Mouse (Mus musculus) common myeloid progenitor, adult 5-6 weeks (primary cell): Measurements from ENCODE around the gene Serpinb2. TPM values are rescaled to one million over a fixed set of nuclear protein-coding genes. Genes with fewer than 3 reads are reported as not detected.

Experiments used
- ATAC-seq: replicated peaks from 2 replicates; pipeline ENCODE4 v1.8.0; 2016; ENCODE audit warnings: low read depth, mild to moderate bottlenecking, moderate TSS enrichment, inconsistent platforms; ENCODE audit not compliant: poor library complexity, severe bottlenecking
- total RNA-seq: library from RNA; stranded (forward); fragments of 200-1000, 187-1606 nt; gene quantifications from 2 replicates; pipeline ENCODE4 v1.2.3, GENCODE M21; 2017

The Serpinb2 gene
- not detected in 2 replicates for total RNA-seq

DNA sequence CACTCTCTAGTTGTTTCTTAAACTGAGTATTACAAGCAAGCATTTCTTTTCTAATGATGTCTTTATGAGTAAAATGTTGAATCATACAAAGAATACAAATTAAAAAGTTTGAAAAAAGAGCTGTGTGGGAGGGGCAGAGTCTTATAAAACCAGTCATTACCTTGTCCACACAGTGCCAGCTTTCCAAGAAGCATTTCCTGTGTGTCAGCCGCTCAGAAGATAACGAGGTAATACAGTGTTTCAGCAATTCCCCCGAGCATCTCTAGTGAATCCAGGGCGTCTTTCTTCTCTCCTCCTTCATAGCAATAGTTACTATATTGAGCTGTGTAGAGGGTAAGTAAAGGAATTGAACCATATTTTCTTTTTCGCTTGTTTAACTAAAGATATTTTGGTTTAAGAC is at the start of gene Serpinb2:
Gene Serpinb2, plus strand, starts transcription at position 172 of the 400 bp plus-strand sequence.
- ATAC-seq = no peak

DNA sequence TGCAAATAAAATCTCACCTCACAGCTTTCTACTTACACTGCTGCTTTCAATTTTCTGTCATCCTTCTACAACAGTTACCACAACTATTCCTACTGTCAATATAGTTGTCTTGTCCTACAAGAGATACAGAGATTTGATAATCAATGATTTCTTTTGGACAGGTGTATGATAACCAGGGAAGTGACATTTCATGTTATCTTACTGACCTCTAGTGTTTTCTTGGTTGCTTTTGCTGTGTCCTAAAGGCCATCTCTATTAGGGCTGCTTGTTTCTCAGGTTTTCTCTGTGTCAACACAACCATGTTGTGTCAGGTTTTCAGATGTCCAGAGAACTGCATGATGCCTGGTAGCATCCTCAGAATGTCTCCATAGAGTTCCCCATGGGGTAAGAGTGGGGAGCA is 31.3 kb upstream of the Serpinb2 start:
- ATAC-seq = no peak

DNA sequence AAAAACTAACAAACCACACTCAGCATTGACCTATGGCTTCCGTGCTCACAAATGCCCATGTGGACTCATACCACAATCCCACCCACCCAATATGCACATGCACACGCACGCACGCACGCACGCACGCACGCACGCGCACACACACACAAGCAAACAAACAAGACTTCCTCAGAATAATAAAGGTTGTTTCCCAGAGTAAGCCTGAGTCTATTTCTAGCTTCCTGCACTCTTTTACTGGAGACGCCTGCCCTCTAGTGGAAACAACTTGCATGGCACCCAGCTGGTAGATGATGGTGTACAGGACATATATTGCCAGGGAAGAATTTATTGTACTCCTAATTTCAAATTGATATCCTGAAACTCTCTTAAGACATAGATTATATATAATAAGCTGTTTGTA is 29.8 kb upstream of the Serpinb2 start:
- ATAC-seq = peak; percentile 99

DNA sequence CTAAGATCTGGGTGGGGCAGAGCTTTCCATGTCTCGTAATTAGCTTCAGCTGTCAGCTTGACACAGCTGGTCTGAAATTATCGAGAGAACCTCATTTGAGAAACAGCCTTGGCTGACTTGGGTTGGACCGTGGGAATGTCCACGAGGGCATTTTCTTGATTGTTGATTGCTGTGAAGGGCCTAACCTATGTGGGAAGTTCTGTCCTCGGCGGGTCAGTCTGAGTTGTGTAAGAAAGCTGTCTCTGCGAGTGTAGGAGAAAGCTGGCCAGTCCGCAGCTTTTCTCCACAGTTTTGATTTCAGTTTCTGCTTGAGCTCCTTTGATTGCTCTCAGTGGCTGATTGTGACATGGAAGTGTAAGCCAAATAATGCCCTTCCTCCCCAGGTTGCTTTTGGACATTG is 21.6 kb upstream of the Serpinb2 start:
- no peak for ATAC-seq

DNA sequence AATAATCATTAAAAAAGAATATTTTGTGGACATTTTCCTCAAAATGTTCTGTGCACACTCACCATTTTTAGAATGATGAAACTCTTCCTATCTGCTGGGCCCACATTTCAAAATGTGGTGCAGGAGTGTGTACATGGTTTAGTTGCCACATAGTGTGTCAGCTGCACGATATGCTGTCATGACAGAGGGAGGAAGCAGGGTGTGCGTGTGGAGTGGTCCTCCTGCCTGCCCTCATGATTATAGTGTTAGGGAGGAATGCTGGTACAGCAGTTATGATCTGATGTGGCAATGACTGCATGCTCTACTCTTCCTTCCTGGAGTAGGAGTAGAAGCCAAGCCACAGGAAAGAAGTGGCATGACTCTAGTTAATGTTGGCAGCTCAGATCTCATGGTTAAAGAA is 14.4 kb upstream of the Serpinb2 start:
- peak; percentile 99 for ATAC-seq

DNA sequence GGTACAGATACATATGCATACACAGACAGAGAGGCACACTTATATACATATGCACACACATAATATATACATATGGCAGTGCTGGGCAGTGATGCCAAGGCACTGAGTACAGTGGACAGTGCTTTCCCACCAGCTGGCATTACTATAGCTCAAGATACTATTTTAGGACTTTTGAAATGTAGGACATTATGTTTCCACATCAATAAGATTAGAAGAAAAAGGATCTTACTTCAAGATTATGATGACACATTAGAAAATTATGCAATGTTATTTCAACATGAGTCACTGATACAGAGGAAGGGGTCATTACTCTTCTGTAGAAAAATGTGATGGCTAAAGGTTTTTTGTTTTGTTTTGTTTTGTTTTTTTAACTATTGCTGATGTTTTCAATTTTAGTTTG is 9.2 kb upstream of the Serpinb2 start:
- ATAC-seq = peak; percentile 48

DNA sequence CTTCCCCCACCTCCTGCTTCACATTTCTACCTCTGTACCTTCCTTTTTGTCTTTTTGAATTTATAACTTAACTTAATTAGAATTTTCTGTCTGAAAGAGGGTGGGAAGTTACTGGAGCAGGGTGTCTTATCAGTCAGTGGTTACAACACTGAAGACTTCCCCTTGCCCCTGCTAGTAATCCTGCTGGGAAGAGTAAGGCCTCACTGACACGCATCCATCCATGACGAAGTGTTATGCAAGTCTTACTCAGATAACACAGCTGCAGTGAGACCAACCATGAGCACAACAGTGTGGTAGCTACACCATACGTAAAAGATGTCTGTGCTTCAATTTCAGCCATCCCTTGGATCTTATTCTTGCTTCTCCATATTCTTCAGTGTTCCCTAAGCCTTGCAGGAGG is 7.9 kb upstream of the Serpinb2 start:
- peak; percentile 60 for ATAC-seq

DNA sequence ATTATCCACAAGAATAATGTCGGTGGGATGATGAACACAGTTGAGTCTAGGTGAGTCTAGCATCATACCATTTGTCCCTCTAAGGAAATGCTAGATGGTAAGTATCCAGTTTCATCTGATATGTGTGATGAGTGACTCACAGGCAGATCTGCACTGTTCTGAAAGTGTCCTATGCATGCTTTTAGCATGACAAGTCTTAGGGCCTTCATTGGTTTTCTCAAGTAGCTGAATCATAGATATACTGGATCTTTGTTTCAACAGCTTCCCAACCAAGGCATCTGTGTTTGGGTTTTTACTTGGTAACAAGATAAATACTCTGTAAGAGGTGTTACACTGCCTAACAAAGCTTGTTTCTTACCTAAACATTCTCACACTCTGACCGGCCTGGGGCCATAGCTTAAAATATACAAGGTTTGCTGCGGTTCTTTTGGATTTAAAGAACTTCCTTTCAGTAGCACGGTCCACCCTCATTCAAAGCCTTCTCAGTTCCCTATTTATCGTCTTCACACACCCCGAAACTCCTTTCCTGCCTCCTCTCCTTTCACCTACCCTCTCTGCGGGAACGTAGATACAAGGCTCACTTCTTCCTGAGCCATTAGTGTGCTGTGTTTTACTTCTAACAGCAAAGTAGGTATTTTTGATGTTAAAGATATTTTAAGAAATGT is 5.2 kb upstream of the Serpinb2 start:
- ATAC-seq = peak; percentile 71

DNA sequence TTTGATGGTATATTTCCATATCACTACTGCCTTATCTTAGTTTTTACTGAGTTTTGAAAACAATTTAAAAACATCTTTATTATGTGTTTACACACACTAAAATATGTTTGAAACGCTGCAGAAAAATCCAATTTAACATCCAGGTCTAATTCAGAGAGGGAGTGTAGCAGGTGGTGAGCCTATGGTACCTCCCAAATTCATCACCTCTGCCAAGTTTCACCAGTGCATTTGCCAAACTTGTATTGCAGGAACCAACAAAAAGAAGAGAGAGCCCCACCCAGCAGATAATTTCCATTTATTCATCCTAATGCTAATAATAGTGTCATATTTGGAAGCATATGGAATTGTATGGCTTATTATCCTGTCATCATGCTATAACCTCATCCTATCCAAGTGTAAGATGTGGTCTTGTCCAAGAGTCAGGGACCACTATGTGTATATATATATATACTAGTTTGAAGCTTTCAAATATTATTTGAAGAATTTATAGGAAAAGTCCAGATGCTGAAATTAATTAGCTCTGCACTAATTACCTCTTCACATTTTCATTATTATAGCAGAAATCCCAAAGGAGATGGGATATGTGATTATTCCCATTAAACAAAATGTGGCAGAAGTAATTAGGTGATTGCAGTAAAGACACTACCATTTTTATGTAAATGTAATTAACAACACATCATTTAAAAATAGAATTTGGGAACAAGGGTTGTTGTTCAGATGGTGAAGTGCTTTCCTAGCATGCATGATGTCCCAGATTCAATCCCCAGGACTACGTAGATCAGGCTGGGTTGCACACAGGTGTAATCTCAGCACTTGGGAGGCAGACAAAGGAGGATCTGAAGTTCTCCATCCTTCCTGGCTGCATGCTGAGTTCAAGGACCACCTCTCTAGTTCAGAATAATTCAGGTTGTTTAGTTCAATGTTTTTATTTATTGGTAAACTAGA is 1.2 kb downstream of the Serpinb2 start:
- no peak for ATAC-seq

DNA sequence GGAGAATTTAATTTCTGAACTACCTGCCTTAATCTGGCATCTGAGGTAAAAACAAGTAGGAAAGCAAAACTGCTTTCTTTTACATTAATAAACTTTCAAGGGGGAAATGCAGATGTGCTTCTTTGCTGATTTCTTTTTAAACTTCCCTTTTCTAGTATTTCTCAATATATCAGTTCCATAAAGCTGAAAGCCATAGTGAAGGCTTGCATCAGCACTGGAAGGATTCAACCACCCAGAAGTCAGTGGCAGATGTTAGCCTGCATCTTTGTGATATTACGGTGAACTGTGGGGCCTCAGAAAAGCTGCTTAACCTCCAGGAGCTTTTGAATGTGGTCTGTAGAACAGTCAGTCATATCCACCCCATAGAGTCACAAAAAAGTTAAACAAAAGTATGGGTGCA is 2.3 kb downstream of the Serpinb2 start:
- peak; percentile 84 for ATAC-seq

DNA sequence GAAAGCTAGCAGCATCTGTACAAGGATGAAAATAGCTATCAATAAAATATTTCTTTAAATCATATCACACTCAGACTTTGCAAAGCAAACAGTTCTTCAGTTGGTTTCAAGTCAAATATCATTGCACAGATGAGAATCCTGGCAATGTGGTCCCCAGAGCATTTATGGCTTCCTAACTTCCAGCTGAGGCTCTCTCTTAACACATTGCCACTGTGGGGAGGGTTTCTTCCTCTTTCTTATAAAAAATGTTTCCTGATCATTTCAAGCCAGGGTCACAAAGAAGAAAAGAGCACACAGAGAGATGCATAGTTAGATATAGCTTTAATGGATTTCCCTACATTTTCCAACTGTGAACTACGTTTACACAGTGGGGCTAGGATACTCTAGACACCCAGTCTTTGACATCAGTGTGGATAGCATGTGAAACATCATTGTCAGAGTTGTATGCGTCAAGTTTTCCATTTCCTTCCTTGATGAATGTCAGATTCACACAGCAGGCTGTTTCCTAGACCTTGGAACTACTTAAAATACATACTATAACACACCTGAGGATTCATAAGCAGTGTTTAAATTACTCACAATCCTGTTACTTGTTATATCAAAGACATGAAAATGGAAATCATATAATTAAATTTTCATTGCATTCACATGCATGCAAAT is 4.7 kb downstream of the Serpinb2 start:
- ATAC-seq = peak; percentile 42

DNA sequence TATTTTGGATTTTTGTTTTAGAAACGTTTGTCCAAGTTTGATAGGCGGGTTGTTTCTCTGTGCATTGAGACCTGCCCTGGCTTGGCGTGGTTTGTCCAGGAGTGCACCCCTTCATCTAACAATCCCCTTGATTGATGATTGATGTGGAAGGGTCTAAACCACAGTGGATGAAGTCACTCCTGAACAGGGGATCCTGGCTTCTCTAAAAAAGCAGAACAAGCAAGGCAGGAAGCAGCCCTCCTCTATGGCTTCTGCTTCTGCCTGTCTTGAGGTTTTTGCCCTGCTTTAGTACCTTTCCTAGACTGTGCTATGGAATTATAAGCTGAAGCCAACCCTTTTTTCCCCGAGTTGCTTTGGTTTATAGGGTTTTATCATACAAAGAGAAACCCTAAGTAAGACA is 14.4 kb downstream of the Serpinb2 start:
- ATAC-seq = peak; percentile 89

DNA sequence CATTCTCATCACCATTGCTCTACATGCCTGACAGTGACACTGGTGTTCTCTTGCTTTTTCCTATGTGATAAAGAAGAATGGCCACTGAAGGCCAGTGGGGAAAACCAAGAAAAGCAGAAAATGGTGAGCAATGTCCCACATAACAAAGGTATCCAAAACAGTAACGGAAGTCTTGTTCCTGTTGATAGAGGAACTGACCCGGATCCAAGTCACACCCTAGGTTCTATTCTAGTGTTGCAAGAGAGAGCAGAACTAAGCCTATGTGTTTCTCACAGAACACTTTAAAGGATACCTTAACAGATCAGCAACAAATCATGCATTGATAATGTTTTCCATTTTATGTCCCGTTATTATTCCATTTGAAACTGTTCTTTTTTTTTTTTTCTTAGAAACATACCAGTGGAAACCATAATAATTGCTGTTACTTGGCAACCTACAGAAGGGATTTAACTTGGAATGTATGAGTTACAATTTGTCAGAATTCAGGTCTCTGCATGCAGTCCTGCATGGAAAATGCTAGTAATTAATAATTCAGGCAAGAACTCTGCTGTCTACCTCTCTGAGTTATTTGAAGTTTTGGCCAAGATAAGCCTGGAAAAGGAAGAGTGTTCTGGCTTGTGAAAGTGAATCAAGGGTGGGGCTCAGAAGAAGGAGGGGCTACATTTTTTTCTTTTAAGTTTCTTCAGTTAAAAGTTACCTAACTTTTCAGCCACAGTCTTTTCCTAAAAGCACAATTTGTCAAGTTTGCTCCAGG is 17.3 kb downstream of the Serpinb2 start:
- peak; percentile 50 for ATAC-seq

DNA sequence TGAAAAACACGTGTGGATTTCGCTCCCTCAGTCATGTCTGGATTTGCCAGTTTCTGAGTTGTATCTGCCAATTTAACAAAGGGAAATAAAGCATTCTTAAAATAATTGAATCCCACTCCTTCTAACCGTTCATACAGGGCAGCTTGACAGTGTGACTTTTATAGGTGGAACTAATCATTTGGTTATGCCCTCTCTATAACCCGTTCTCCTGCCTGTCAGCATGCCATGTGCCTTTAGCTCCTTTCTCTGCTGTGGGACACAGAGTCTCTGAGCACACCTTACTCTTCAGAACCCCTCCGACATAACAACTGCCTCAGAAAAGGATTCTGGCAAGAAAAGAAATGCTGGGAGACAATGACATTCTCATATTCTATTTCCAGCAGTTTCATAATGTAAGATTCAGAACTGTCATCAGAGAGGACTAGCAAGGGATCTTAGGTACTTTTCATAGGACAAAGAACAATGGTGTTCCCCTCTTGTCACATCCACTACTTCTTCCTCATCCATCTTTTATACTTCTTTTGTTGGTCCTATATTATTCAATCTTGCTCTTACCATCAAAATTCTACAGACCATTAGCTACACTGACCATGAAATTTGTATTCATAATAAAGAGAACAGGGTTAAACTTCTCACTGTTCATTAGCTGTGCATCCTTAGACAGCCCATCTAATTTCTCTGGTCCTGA is 18.3 kb downstream of the Serpinb2 start:
- ATAC-seq = no peak

DNA sequence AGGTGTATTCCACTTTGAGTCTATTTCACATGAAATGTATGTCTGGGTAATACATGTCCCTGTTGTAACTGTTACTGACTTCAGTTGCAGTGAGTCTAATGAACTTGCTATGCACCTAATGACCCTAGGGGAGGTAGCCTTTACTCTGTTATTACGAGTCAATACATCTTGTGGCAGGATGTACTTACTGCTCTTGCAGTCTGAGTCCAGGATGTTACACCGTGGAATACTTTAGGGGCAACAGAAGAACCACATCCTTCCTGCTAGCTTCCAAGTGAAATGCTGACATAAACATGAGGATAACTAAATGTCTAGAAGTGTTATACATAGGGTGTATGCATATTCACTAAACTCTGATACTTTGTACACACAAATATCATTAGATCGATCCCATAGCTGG is 22.5 kb downstream of the Serpinb2 start:
- ATAC-seq = peak; percentile 60

DNA sequence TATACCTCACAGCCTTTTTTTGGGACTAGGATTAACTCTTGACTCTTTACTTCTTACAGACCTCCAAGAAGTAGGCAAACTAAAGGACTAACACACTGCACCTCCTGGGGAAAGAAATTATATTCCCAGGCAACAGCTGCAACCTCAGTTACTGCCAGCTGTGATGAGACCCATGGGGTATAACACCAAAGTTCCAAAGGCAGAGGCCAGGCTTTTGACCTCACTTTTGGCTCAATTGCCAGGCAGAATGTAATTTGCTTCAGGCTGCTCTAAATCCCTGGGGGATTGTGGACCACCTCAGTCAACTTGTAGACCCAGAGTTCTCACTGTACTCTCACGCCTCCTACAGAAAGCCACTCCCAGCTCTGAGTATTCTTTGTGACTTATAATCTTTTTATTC is 26.2 kb downstream of the Serpinb2 start:
- no peak for ATAC-seq

DNA sequence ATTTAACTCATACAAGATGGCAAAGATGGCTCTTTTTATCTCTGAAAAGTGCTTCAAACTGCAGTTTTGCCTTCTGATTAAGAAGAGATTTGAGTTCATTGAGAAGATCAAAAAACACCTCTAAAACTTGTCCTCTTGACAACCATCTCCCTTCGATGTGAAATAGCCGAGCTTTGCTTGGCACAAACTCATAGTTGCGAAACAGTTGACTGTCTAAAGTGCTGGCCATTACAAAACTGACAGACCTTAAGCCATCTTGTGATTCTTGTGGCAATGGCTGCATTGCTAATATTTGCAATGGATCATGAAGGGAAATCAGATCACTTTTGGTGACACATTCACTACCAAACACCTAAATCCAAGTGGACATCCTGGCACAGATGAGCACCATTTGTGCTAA is 48.3 kb downstream of the Serpinb2 start:
- no peak for ATAC-seq

DNA sequence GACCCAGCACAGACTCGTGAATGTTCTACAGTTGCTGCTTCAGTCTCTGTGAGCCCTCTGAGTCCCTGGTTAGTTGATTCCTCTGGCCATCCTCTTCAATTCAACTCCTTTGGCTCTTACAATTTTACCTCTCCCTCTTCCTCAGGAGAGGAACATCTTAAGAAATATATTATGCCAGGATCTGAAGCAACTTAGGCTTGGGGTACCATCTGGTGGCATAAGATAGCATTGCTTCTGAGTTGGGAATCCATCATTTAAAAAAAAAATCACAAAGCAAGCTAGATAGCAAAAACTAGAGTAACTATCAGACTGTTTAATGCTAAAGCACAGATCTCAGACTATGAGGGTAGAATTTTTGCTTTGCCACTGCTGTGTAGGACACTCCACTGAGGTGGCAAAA is 50.9 kb downstream of the Serpinb2 start:
- ATAC-seq = peak; percentile 73

DNA sequence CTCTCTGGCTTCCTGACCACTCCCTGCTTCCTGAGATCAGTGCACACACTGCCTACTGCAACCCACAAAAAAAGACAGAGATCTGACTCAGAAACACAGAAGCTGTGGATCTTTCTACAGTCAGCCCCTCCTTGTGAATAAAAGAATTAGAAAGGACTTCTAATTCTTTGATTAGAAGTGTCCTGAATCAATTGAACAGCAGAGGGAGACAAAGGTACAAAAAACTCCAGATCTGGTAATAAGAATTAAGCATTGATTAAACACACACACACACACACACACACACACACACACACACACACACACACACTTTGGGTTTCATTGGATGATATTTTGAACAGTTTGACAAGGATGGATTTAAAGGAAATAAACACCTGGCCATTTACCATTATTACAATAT is 54.4 kb downstream of the Serpinb2 start:
- peak; percentile 72; the same call in 1 of the 2 replicates for ATAC-seq

DNA sequence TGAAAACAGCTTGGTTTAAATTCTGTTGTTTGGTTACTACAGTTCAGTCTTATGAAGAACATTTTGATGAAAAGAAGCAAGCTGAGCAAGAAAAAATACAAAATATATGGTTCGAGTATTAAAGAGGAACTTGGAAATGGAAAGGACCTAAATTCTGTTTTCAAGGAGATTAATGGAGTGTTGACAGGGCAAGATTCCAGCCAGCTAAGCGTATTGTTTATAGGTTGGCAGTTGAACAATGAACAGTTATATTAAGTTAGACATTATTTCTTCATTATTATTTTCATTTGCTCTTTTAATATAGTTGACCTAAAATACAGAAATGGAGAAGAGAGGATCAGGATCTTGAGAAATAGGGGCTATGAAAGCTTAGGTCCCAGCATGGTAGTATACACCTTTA is 64.9 kb downstream of the Serpinb2 start:
- ATAC-seq = no peak
